Mouse (Mus musculus) hematopoietic stem cell, adult 5-6 weeks (primary cell): ENCODE results near the gene Gapt. TPM values are rescaled to one million over a fixed set of nuclear protein-coding genes. Genes with fewer than 3 reads are reported as not detected.
A peak's percentile ranks its signal among the peaks of the same experiment; 100 is the strongest.
"Not testable (repeated sequence)": the region's sequence is repeated elsewhere in the genome, so short reads cannot be mapped to it uniquely, and the experiment has no call there.

Source experiments
- ATAC-seq, 2 experiments: fragments of 125-278 bp in 1 of 2; replicated peaks in 1 of 2; 2 replicates each; pipeline ENCODE4 v1.8.0; 2016 to 2017; ENCODE audit warnings: inconsistent platforms in 2 of 2, mild to moderate bottlenecking in 2 of 2, moderate number of reproducible peaks in 2 of 2, low read depth in 1 of 2, moderate TSS enrichment in 1 of 2; ENCODE audit not compliant: low FRiP score in 2 of 2, poor library complexity in 2 of 2, severe bottlenecking in 2 of 2, insufficient read depth in 1 of 2, low TSS enrichment in 1 of 2
- total RNA-seq: library from RNA; stranded (forward); fragments of 172-1452, 232-1000 nt; gene quantifications from 2 replicates; pipeline ENCODE4 v1.2.3, GENCODE M21; 2017

The Gapt gene
- 3.2 and 4.8 TPM in 2 replicates for total RNA-seq

- ATAC-seq = peak; percentile 97
These were observed at the start of gene Gapt for GRCm38 (mm10) chr13:110356941-110357340. Gapt (minus strand) TSS chr13:110357199.

- ATAC-seq = no peak
These were observed 49.2 kb upstream of the Gapt start for GRCm38 (mm10) chr13:110406152-110406551.

- ATAC-seq = not testable (repeated sequence)
These were observed 47.7 kb upstream of the Gapt start for GRCm38 (mm10) chr13:110404686-110405085.

GRCm38 (mm10) chr13:110404059-110404458, 47.1 kb upstream of the Gapt start:
- ATAC-seq = no peak

- ATAC-seq = no peak
These were observed 44.9 kb upstream of the Gapt start for GRCm38 (mm10) chr13:110401877-110402276.

GRCm38 (mm10) chr13:110401443-110401842, 44.4 kb upstream of the Gapt start:
- ATAC-seq = no peak

- ATAC-seq = no peak
These were observed 41.7 kb upstream of the Gapt start for GRCm38 (mm10) chr13:110398513-110399270.

- ATAC-seq = no peak
These were observed 40.8 kb upstream of the Gapt start for GRCm38 (mm10) chr13:110397750-110398149.

- no peak for ATAC-seq
These were observed 39.1 kb upstream of the Gapt start for GRCm38 (mm10) chr13:110395916-110396685.

- peak in 1 of 2 experiments; percentile 23; a peak in 1 of 4 replicates for ATAC-seq
These were observed 38.3 kb upstream of the Gapt start for GRCm38 (mm10) chr13:110395179-110395794.

- ATAC-seq = peak; percentile 78 to 81
These were observed 37.5 kb upstream of the Gapt start, which contains the start of gene Plk2 for GRCm38 (mm10) chr13:110394291-110395178. Plk2 (plus strand) TSS chr13:110395046.

GRCm38 (mm10) chr13:110392631-110393030, 35.6 kb upstream of the Gapt start:
- no peak for ATAC-seq

- ATAC-seq = no peak
These were observed 35.2 kb upstream of the Gapt start for GRCm38 (mm10) chr13:110392210-110392609.

- peak; percentile 92 to 95 for ATAC-seq
These were observed 27.5 kb upstream of the Gapt start for GRCm38 (mm10) chr13:110384514-110384913.

GRCm38 (mm10) chr13:110382447-110382901, 25.5 kb upstream of the Gapt start:
- peak; percentile 55 to 61; a peak in 3 of 4 replicates for ATAC-seq

- no peak for ATAC-seq
These were observed 12.7 kb upstream of the Gapt start for GRCm38 (mm10) chr13:110369673-110370072.

- ATAC-seq = peak; percentile 92 to 97
These were observed 11.6 kb upstream of the Gapt start for GRCm38 (mm10) chr13:110368556-110369040.
